Mouse (Mus musculus) CH12F3 (cell line): ENCODE data around the gene Vps26a.
"Not testable (repeated sequence)": the region's sequence is repeated elsewhere in the genome, so short reads cannot be mapped to it uniquely, and the experiment has no call there.

Experiments used
- in situ Hi-C: fragments of 300-500 bp; cut with MboI; formaldehyde crosslinking; loops from 2 replicates; pipeline ENCODE4 v1.14.3; 2020; ENCODE audit warnings: low sequenced_read_pairs

The Vps26a gene

GRCm38 (mm10) chr10:62500916-62501615, 14.5 kb upstream of the Vps26a start:
- in situ Hi-C loops = loop anchor here (5.0 kb wide), 1 partner anchor 46 kb away; no protein-coding TSS in a partner anchor

DNA sequence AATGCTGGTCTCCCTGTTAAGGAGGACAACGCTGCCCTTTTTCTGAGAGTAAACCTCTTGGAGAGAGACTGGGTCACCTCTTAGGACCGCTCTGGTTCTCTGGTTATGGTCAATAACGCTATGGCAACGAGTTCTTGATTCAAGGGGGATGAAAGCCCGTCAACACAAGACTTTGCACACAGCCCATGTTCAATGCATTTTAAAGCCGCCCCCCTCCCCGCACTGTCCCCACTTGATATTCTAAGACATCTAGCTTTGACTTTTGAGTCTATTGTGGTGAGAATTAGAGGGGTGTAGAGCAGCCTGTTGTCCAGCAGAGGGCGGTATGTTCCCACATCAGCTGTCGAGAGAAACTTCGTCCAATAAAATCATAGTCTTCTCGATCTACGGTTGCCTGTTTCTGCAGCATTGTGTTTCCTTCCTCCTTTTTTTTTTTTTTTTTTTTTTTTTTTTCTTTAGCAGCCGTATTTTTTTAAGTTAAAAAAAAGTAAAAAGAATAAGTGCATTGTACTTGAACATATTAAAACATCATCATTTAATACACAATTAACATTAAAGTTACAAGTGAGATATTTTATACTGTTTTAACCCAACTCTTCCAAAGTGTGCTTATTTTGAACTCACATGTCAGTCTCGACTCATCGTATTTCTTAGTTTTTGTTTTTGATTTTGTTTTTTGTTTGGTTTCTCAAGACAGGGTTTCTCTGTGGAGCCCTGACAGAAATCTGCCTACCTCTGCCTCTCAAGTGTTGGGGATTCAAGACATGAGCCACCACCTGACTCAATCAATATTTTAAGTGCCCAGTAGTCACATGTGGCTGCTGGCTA, 13.7 kb upstream of the Vps26a start:
- in situ Hi-C loops = loop anchor here (5.0 kb wide), 1 partner anchor 47 kb away; no protein-coding TSS in a partner anchor

- in situ Hi-C loops = not testable (repeated sequence)
These were observed 5.1 kb upstream of the Vps26a start for GRCm38 (mm10) chr10:62491681-62492080.

GRCm38 (mm10) chr10:62488266-62488665, 1.7 kb upstream of the Vps26a start:
- in situ Hi-C loops = no loop called here

GRCm38 (mm10) chr10:62485878-62486582, 575 bp downstream of the Vps26a start:
- in situ Hi-C loops = no loop called here

DNA sequence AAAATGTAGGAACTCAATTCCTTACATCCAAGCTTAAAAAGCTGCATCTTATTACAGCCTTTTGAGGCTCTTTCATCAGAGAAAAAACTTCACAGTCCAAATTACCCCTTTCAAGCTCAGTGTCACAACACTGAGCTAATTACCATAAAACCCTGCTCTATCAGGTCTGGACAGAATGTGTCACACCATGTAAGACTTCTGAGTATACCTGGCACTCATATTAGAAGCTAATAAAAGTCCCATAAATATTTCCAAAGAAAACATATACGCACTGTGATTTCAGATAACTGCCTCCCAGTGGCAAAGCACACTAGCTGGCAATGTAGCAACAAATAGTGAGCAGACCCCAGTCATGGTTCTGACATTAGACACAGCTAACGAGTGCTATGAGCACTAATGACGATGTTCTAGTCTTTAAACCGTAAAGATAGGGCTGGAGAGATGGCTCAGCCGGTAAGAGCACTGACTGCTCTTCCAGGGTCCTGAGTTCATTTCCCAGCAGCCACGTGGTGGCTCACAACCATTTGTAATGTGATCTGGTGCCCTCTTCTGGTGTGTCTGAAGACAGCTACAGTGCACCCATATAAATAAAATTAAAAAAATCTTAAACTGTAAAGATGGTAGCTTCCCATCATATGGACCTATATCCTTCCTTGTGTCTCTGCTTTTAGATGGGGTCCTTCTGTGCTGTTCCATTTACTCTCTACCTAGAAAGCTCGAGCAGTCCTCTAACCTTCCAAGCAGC, 5.3 kb downstream of the Vps26a start:
- in situ Hi-C loops = no loop called here

DNA sequence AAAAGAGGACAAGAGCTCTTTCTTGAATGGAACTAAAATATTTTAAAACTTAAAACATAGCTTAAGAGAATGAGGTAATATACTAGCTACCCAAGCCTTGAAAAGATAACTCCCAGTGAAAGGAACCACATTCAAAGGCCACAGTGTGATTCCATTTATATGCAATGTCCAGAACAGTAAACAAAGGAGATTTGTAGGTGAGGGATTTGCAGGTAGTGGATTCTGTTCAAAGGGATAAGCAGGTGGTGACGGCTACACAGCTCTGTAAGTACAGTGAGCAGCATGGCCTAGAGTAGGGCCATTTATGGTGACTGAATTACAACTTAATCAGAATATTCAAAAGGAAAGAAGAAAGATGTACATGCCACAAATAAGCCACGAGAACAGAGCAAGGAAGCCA, 9.6 kb downstream of the Vps26a start:
- in situ Hi-C loops = no loop called here

GRCm38 (mm10) chr10:62474944-62475343, 11.7 kb downstream of the Vps26a start:
- in situ Hi-C loops = no loop called here

GRCm38 (mm10) chr10:62471105-62471504, 15.5 kb downstream of the Vps26a start:
- in situ Hi-C loops = no loop called here

- in situ Hi-C loops = no loop called here
These were observed 16.9 kb downstream of the Vps26a start for GRCm38 (mm10) chr10:62469736-62470135.

DNA sequence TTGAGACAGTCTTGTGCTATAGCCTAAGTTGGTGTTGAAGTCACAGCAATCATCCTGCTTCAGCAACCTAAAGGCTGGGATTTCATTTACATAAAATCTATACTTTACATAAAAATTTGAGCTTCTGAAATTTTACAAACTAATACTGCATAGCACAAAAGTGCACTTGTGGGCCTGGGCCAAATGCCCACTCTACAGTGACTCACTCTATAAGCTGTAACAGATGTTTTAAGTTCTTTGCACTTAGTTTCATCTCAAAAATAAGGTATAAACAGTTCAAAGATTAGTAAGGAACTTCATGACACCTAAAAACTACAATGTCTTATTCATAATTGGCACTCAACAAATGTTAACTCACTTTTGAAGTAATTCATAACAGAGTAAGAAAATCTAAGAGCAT, 25.3 kb downstream of the Vps26a start:
- in situ Hi-C loops = no loop called here

DNA sequence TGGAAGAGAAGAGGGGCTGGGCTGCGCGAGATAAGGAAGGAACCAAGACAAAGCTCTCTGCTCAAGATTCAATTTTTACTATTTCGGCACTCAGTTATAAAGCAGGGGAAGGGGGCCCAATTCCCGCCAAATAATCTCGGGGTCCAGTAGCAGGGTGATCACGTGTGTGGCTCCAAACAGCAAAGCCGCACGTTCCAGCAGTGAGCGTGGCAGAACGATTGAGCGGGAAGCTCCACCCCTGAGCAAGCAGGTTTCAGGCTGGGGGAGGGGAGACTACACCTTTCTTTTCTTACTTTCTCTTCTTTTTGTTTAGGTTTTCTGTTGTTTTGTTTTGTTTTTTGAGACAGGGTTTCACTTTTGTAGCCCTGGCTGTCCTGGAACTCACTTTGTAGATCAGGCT, 34.6 kb downstream of the Vps26a start:
- in situ Hi-C loops = not testable (repeated sequence)

- in situ Hi-C loops = no loop called here
These were observed 36.3 kb downstream of the Vps26a start for GRCm38 (mm10) chr10:62450280-62450640.

- in situ Hi-C loops = no loop called here
These were observed 37.0 kb downstream of the Vps26a start, which contains the start of the genes 4930507D05Rik and Supv3l1 for GRCm38 (mm10) chr10:62449364-62450279. Gene 4930507D05Rik (plus strand): TSS chr10:62449489. Gene Supv3l1 (minus strand): TSS chr10:62449738.

- in situ Hi-C loops = no loop called here
These were observed 56.2 kb downstream of the Vps26a start for GRCm38 (mm10) chr10:62430427-62430826.

DNA sequence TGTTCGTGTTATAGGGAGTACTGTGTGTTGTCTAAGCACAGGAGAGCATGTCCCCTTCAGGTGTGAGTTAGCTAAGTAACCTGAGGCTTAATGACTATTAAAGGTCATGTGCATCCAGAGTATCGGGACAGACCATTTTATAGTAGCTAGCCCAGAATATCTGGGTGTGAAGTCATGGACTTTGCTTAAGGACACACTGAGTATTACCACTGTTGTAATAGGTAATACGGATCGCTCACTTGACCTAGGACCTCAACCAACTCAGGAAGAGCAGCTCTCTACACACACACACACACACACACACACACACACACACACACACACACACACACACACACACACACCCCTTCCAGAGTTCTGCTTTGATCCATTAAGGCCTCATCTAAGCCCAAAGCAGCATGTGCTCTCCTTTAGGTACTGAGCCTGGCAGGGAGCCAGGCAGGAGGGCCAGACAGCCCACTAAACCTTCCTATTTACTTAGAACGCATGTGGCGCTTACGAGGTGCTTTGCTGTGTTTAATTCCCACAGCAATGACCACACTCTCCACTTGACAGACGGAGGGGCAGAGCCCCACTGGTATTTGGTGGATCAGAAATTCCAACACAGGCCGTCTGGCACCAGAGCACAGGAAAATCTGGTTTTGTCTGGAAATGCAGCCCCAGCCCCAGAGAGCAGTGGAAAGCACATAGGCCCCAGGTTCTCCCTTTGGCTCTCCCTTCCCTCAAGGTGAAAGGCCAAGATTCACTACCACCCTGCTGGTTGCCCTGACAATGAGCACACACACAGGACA, 61.3 kb downstream of the Vps26a start:
- in situ Hi-C loops = no loop called here

- in situ Hi-C loops = no loop called here
These were observed 64.3 kb downstream of the Vps26a start, which contains the start of gene Hkdc1 for GRCm38 (mm10) chr10:62422255-62422654. Gene Hkdc1 (minus strand): TSS chr10:62422491.

GRCm38 (mm10) chr10:62421127-62421526, 65.5 kb downstream of the Vps26a start:
- in situ Hi-C loops = no loop called here

- in situ Hi-C loops = no loop called here
These were observed 66.2 kb downstream of the Vps26a start for GRCm38 (mm10) chr10:62420399-62420798.
